Mouse (Mus musculus) urinary bladder, postnatal 4 days (tissue): ENCODE data around the gene Synrg.

ENCODE experiments used
- DNase-seq, 2 experiments: peaks; one replicate each; pipeline ENCODE4 v3.0.0; 2021 to 2022; ENCODE audit warnings: low spot score in 2 of 2

Synrg gene

DNA sequence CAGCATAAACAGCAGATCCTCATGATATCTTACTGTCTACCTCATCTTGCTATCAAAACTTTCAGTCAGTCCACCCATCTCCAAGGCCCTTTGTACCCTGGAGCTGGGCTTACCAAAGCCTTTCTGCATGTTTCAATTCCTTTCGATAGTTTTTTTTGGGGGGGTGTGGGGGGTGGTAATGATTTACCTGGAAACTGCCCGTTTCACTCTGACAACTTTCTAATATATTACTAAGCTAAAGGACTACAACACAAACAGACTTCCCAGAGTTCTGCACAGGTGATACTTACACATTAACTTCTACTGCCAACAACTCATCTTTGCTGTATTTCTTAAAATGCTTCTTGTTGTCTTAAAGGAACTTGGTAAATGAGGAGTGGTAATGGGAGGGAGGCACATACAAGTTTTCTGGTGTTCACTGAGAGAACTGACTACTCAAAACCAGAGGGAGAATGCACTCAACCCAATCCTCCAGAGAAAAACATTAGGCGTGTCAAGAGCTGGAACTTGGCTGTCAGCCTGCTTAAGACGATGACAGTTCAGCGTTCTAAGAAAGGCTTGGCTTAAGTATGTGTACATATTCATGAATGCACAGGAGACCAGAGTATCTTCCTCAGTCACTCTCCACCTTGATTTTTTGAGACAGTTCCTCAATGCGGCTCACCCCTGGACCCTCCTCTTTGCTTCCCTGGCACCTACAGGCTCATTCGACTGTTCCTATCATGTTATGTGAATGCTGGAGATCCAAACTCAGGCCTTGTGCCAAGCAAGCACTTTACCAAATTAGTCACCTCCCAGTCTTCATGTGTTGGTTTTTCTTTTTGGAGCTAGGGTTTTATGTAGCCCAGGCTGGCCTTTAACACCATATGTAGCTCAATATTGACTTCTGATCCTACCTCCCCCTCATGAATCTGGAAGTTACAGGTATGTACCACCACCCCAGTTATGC is 109.9 kb downstream of the Synrg start:
- DNase-seq: no peak

DNA sequence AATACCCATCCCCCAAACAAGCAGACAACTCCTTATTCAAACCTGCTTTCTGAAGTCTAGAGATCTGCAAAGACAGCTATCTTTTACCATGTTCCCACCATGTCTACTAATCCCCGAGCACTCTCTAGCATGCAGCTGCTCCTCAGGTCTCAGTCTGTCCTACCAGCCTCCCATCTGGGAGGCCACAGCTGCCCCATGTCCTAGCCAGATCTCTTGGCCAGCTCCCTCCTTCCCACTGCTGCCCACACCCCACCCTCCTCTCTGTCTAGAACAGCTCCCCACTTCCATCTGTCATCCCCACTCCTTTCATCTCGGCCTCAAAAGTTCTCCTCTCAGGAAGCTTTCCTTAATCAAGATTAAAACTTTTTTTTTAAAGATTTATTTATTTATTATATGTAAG is 112.8 kb downstream of the Synrg start:
- DNase-seq: no peak

DNA sequence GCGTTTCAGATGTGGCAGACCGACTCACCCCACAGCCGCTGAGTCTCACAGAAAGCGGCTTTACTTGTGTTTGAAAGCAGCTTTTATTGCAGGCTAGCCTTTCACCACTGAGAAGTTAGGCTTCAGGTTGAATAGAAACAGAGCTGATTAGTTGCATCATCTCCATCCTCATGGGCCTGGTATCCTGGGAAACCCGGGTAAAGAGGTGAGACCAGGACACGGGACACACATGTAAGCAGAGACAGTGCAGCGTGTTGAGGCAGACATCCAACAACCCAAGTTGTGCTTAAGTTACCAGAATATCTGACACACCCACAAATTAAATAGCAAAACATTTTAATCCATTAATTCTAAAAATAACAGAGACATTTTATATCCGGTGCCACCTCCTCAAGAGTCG is 114.4 kb downstream of the Synrg start:
- no peak for DNase-seq

DNA sequence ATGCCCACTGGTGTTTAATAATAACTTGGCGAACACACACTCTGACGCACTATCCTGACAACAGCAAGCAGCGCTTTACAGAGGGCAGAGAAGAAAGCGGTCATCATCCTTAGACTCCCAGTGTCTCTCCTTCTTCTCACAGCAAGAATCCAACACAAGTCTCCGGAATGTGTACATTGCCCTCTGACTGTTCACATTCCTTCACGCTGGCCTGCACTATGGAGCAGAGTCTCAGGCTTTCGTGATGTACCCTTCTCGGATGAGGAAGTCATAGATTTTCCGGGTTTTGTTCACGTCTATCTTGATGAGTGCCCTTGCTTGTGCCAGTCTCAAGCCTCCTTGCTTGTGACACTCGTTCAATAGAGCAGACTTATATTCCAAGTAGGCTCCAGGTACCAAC is 115.1 kb downstream of the Synrg start:
- DNase-seq: no peak

DNA sequence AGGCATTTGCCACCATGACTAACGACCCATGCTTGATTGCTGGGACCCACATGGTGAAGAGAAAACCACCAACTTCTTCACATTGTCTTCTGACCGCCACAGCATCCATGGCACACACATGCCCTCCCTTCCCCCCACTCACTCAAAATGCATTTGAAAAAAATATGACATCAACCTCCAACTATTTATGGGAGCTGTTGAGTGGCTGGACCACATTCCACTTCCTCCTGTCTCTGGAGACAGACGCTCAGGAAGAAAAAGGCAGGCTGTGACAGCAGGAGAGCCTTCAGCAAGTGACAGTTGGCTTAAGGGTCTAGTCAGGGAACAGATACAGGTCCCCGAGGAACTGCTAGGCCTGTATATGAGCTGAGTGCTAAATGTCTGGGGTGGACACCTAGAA is 115.7 kb downstream of the Synrg start:
- no peak for DNase-seq

DNA sequence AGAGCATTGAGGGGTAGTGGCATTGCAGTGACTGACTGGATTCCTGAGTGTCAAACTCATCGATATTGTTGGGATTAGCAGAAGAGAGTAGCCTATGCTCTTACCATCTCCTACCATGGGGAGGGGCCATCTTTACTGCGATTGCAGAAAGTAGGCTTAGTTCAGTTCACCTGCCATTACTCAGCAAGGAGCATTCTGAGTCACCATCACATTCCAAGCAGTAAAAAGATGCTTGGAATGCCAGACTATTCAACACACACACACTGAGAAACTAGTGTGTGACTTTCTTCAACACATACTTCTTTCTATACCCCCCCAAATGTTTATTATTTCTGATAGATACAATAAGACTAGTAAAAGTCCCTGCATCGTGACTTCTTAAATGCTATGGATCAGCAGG is 116.1 kb downstream of the Synrg start:
- DNase-seq: no peak

DNA sequence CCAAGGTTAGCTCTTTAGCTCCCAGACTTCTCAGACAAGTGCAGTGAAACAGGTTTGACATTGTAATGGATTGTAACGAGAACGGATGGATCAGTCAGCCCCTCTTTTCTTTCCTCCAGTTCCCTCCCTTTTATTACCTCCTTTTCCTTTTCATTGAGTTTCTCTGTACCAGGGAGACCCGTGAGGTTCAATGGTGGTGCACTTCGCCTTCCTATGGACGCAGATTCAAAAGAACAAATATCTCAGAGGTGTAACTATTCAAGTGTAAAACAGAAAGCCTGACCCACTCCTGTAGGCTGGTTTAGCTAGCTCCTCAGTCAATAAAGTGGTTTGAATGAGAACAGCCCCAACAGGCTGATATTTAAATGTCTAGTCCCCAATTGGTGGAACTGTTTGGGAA is 117.7 kb downstream of the Synrg start:
- no peak for DNase-seq

DNA sequence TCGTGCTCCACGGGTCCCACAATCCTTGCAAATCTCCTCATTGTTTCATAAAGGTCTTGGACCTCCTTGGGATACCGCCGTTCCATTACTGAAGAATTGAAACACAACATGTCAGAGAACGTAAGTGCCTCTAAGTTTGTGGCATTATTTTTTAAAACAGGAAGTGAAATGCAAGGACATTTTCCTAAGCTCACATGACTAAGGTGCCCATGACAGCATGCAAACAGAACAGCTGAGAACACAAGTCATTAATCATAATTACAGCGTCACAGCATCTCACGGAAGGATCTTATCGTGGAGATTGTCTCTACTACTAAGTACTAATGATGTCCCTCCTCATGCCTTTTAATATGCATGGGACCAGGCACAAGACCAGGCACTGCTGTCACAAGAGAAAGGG is 126.3 kb downstream of the Synrg start:
- DNase-seq: no peak
